Mouse (Mus musculus) intestine, postnatal 0 days (tissue): ENCODE data around the gene Cyp3a41b. TPM values are rescaled to one million over a fixed set of nuclear protein-coding genes. Genes with fewer than 3 reads are reported as not detected.
"Not testable (repeated sequence)": the region's sequence is repeated elsewhere in the genome, so short reads cannot be mapped to it uniquely, and the experiment has no call there.

Source experiments
- ATAC-seq: fragments of 200-750 bp; cut with Nextera tagmentation; 2 replicates; pipeline ENCODE4 v1.8.0; 2017; ENCODE audit warnings: mild to moderate bottlenecking, moderate TSS enrichment, moderate library complexity
- H3K27ac ChIP-seq: fragments of 300-500 bp; sonication (generic); 2 replicates; pipeline ENCODE4 v1.5.1; 2014; ENCODE audit warnings: mild to moderate bottlenecking, low read depth, low read length, moderate library complexity
- H3K27me3 ChIP-seq: fragments of 300-500 bp; sonication (generic); replicated peaks from 2 replicates; pipeline ENCODE4 v1.6.1; 2014; ENCODE audit warnings: low read length, mixed read lengths; ENCODE audit not compliant: control insufficient read depth, insufficient read depth
- H3K36me3 ChIP-seq: fragments of 300-500 bp; sonication (generic); 2 replicates; pipeline ENCODE4 v1.6.1; 2014; ENCODE audit warnings: mild to moderate bottlenecking, moderate library complexity; ENCODE audit not compliant: control insufficient read depth, insufficient read depth
- H3K4me1 ChIP-seq: fragments of 300-500 bp; sonication (generic); replicated peaks from 2 replicates; pipeline ENCODE4 v1.6.1; 2014; ENCODE audit warnings: antibody characterized with exemption, low read length, mixed read lengths; ENCODE audit not compliant: control insufficient read depth, insufficient read depth
- H3K4me2 ChIP-seq: fragments of 300-500 bp; sonication (generic); replicated peaks from 2 replicates; pipeline ENCODE4 v1.6.1; 2014; ENCODE audit warnings: low read depth, mild to moderate bottlenecking, moderate library complexity
- H3K4me3 ChIP-seq: fragments of 300-500 bp; sonication (generic); 2 replicates; pipeline ENCODE4 v1.5.1; 2014; ENCODE audit warnings: low read depth, low read length
- H3K9ac ChIP-seq: fragments of 300-500 bp; sonication (generic); 2 replicates; pipeline ENCODE4 v1.6.1; 2014; ENCODE audit warnings: mild to moderate bottlenecking, low read depth, low read length
- H3K9me3 ChIP-seq: fragments of 300-500 bp; sonication (generic); 2 replicates; pipeline ENCODE4 v1.6.1; 2016; ENCODE audit warnings: mixed run types; ENCODE audit not compliant: control insufficient read depth
- WGBS: fragments of 180-500 bp; shearing (Covaris S2); extraction: QIAGEN DNeasy Blood & Tissue Kit; methylation state at CpG from one replicate; pipeline ENCODE4 v1.1.7; 2014; 5-methylcytosine and 5-hydroxymethylcytosine counted together
- polyA plus RNA-seq: library from polyadenylated mRNA; unstranded; fragments of >200 nt; fragmentation: Nextera tagmentation; extraction: Ambion mirVana; gene quantifications from 2 replicates; pipeline ENCODE4 v1.2.1, GENCODE M21; 2015

Cyp3a41b gene
- polyA plus RNA-seq = not detected in 2 replicates

DNA sequence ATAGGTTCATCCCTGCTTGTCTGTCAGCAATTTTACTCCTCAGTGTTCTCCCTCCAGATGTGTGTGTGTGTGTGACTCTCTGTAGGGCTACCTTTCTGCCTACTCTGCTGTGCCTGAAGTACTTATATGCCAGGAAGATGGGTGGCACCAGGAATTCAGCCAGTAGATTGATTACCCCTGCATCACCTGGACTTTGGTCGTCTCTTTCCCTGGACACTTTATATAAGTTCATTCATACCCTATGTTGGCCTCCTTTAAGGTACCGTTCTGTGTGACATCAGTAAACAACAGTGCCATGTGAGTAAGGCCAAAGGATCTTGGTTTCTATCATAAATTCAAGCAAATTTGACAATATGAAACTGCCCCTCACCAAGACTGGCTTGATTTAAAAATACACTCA, at the start of gene Cyp3a41b:
TSS of gene Cyp3a41b (minus strand) at position 101 of the 400 bp plus-strand sequence.
- not testable (repeated sequence) for H3K9ac ChIP-seq, H3K36me3 ChIP-seq, H3K4me1 ChIP-seq, H3K27ac ChIP-seq, H3K4me2 ChIP-seq, H3K4me3 ChIP-seq, H3K27me3 ChIP-seq, H3K9me3 ChIP-seq, ATAC-seq
- WGBS = 58% methylated on average over 1 of the region's 2 CpGs

DNA sequence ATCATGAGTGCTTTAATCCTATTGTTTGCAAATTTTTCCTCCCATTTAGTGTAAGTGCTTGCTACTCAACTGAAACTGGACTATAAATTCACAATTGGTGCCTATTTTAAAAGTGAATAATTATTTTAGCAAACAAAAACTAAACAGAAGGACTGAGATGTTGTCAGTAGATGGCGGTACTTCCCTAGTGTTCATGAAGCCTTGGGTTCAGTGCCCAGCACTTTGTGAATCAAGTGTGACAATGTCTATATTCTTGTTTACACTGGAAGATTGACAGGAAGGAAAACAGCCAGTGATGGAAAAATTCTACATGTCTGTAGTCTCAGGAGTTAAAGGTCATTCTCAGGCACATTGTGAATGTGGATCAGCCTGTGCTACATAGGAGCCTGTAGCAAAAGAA, 47.8 kb upstream of the Cyp3a41b start:
- 77% methylated on average over 1 of the region's 1 CpGs for WGBS
- H3K4me1 ChIP-seq, H3K27me3 ChIP-seq, H3K9ac ChIP-seq, H3K27ac ChIP-seq, H3K36me3 ChIP-seq, ATAC-seq, H3K4me3 ChIP-seq, H3K4me2 ChIP-seq: not testable (repeated sequence)
- H3K9me3 ChIP-seq = peaks cover 15% of the 10 kb centered on the region; the same call in 1 of the 2 replicates

DNA sequence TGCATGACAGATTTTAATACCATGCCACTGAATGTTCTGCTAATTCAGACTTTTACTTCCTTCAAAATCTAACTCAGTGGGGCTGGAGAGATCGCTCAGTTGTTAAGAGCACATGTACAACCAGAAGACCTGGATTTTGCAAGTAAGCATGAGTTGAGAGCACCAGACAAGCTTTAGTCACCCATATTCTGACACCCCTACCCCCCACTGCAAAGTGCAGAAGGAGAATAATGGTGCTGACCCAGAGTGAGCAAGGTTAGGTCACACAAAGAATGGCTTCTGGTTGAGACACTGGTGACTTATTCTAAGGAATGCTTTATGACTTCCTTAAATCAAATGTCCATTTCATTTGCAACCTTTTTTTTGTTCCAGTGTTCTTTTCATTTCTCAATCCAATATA, 20.4 kb upstream of the Cyp3a41b start:
- ATAC-seq, H3K27me3 ChIP-seq, H3K9ac ChIP-seq, H3K4me1 ChIP-seq, H3K36me3 ChIP-seq, H3K4me3 ChIP-seq, H3K9me3 ChIP-seq, H3K4me2 ChIP-seq, H3K27ac ChIP-seq: not testable (repeated sequence)
- 40% methylated on average over 1 of the region's 1 CpGs for WGBS

DNA sequence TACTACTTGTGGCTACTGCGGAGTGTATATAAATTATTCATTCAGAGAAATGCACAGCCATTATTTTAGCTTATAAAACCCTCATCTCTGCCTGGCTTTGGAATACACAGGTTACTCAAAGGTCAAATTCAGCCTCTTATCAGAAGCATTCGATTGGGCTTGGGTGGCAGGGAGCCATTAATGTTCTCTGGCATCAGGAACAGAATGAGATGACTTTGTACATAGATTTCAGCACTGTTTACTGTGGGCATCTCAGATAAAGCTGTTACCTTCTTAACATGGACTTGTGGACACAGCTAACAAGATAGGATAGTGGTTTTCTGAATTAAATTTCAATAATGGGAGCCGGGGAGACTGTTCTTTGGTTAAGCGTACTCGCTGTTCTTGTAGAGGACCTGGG, 13.3 kb upstream of the Cyp3a41b start:
- H3K27ac ChIP-seq = not testable (repeated sequence)
- 78% methylated on average over 5 of the region's 5 CpGs for WGBS

DNA sequence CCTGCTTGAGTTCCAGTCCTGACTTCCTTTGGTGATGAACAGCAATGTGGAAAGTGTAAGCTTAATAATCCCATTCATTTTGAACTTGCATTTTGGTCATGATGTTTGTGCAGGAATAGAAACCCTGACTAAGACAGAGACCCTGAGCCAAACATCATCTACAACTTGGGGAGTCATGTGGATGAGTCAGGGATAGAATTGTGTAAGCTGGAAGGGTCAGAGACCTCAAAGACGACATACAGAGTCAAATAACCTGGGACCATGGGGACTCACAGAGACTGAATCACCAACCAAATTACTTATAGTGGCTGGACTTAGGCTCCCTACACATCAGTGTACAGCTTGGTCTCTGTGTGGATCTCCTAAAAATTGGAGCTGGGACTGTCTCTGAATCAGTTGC, 7.2 kb downstream of the Cyp3a41b start:
- H3K9ac ChIP-seq, H3K9me3 ChIP-seq, ATAC-seq, H3K4me2 ChIP-seq, H3K4me1 ChIP-seq, H3K36me3 ChIP-seq, H3K4me3 ChIP-seq, H3K27ac ChIP-seq, H3K27me3 ChIP-seq: not testable (repeated sequence)
- WGBS = 69% methylated on average over 1 of the region's 1 CpGs

More for the DNA sequence above, 13.3 kb upstream of the Cyp3a41b start:
- H3K4me1 ChIP-seq, ATAC-seq, H3K9me3 ChIP-seq, H3K4me3 ChIP-seq, H3K9ac ChIP-seq, H3K27me3 ChIP-seq, H3K4me2 ChIP-seq, H3K36me3 ChIP-seq: not testable (repeated sequence)

DNA sequence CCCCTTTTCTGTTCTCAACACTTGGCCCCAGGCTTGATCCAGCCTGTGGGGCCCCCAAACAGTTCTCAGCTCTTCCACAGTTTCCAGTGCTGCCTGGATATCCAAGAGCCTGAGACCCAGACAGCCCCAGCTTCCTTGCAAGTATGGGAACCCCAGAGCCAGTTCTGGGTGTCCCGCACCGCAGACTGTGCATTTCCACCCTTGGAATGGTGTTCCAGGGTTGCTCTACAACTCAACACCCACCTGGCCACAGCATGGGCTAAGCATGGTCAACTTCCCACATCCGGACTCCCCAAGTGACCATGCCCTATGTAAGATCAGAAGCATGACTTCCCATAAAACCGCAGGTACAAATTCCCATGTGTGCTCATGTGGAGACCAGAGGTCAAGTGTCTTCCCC, 8.9 kb downstream of the Cyp3a41b start:
- not testable (repeated sequence) for H3K4me1 ChIP-seq, H3K9me3 ChIP-seq, H3K27ac ChIP-seq, H3K4me2 ChIP-seq, H3K27me3 ChIP-seq, H3K9ac ChIP-seq, ATAC-seq, H3K36me3 ChIP-seq, H3K4me3 ChIP-seq
- 80% methylated on average over 4 of the region's 4 CpGs for WGBS

DNA sequence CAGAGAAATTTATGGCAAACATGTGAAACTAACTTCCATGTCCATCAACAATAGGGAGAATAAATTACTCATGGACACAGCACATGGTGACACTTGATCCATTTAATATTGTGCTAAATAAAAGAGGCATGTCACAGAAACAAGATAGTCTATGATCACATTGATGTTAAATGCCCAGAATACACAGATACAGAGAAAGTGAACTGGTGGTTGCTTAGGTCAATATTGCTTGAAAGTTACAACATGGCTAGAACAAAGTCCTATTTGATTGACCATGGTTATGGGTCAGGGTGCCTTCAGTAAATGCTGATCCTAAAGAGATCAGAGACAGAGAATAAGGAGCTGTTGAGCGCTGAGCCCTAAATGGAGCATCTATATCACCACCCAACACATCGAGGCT, 12.6 kb downstream of the Cyp3a41b start:
- H3K4me2 ChIP-seq, H3K27ac ChIP-seq, H3K9ac ChIP-seq, H3K36me3 ChIP-seq, ATAC-seq, H3K9me3 ChIP-seq, H3K4me1 ChIP-seq, H3K27me3 ChIP-seq, H3K4me3 ChIP-seq: not testable (repeated sequence)
- WGBS = 87% methylated on average over 2 of the region's 2 CpGs

Other genes with a start within 250 kb of the Cyp3a41b start
- gene Cyp3a57, start 239.5 kb downstream of the Cyp3a41b start, polyA plus RNA-seq = not detected in 2 replicates
- gene Cyp3a16, start 115.0 kb downstream of the Cyp3a41b start, polyA plus RNA-seq = not detected in 2 replicates
- gene Cyp3a41a, start 135.4 kb upstream of the Cyp3a41b start, polyA plus RNA-seq = not detected in 2 replicates
- not detected in 2 replicates for gene Cyp3a44, start 221.1 kb upstream of the Cyp3a41b start, polyA plus RNA-seq